Mouse (Mus musculus) liver, embryonic 16.5 days (tissue): ENCODE data around the gene Spp1. TPM values are rescaled to one million over a fixed set of nuclear protein-coding genes. Genes with fewer than 3 reads are reported as not detected.

Experiments used
- ATAC-seq: fragments of 200-750 bp; cut with Nextera tagmentation; 2 replicates; pipeline ENCODE4 v1.8.0; 2017; ENCODE audit warnings: low read depth, mild to moderate bottlenecking, moderate number of reproducible peaks, moderate library complexity
- H3K27ac ChIP-seq: fragments of 300-500 bp; sonication (generic); 2 replicates; pipeline ENCODE4 v1.5.1; 2014; ENCODE audit warnings: mild to moderate bottlenecking, low read length
- H3K27me3 ChIP-seq: fragments of 300-500 bp; sonication (generic); 2 replicates; pipeline ENCODE4 v1.6.1; 2014; ENCODE audit warnings: low read depth, low read length, mixed read lengths; ENCODE audit not compliant: control insufficient read depth, insufficient read depth
- H3K36me3 ChIP-seq: fragments of 300-500 bp; sonication (generic); 2 replicates; pipeline ENCODE4 v1.6.1; 2014; ENCODE audit warnings: mild to moderate bottlenecking; ENCODE audit not compliant: control insufficient read depth, insufficient read depth
- H3K4me1 ChIP-seq: fragments of 300-500 bp; sonication (generic); 2 replicates; pipeline ENCODE4 v1.6.1; 2014; ENCODE audit warnings: low read depth, low read length, mixed read lengths; ENCODE audit not compliant: control insufficient read depth
- H3K4me2 ChIP-seq: fragments of 300-500 bp; sonication (generic); 2 replicates; pipeline ENCODE4 v1.6.1; 2014; ENCODE audit warnings: low read depth, low read length, mixed read lengths
- H3K4me3 ChIP-seq: fragments of 300-500 bp; sonication (generic); 2 replicates; pipeline ENCODE4 v1.5.1; 2014; ENCODE audit warnings: low read depth, mild to moderate bottlenecking, low read length
- H3K9ac ChIP-seq: fragments of 300-500 bp; sonication (generic); 2 replicates; pipeline ENCODE4 v1.6.1; 2014; ENCODE audit warnings: low read depth, low read length
- H3K9me3 ChIP-seq: fragments of 300-500 bp; sonication (generic); replicated peaks from 2 replicates; pipeline ENCODE4 v1.6.1; 2016; ENCODE audit warnings: low read length; ENCODE audit not compliant: control insufficient read depth
- WGBS: fragments of 180-500 bp; shearing (Covaris S2); extraction: QIAGEN DNeasy Blood & Tissue Kit; methylation state at CpG from one replicate; pipeline ENCODE4 v1.1.7; 2014; ENCODE audit not compliant: insufficient replicate concordance; 5-methylcytosine and 5-hydroxymethylcytosine counted together
- polyA plus RNA-seq: library from polyadenylated mRNA; unstranded; fragments of >200 nt; fragmentation: Nextera tagmentation; extraction: Ambion mirVana; gene quantifications from 2 replicates; pipeline ENCODE4 v1.2.1, GENCODE M21; 2015

Spp1 gene
- polyA plus RNA-seq, 1 experiment from 2014 or later = 24.9 TPM

- no peaks in the 10 kb centered on the region for H3K27me3 ChIP-seq
- no peaks in the 10 kb centered on the region for H3K36me3 ChIP-seq
- H3K9me3 ChIP-seq = no peaks in the 10 kb centered on the region
- no peak overlapping the region for H3K27ac ChIP-seq
- H3K9ac ChIP-seq = no peak overlapping the region
- 68% methylated on average over 1 of the region's 1 CpGs for WGBS
- H3K4me3 ChIP-seq = no peak overlapping the region
- no peak for ATAC-seq
- H3K4me1 ChIP-seq = no peaks in the 10 kb centered on the region
- no peak overlapping the region for H3K4me2 ChIP-seq
These were observed 17.2 kb upstream of the Spp1 start for GRCm38 (mm10) chr5:104417721-104418120.

DNA sequence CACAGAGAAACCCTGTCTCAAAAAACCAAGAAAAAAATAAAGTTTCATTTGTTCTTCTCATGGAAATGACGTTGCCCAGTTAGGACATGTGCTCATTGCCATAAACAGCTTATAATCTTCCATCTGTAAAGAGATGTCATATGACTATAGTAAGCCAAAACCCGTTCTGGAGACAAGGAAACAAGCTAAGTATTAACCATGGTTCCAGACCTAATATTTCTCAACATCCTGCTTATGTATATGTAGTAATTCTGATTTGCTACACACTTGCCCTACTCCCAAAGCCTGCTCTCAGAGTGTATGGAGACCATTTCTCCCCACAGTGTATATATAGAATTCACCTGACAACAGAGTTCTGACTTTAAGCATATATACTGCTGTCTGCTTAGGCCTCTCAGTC, 12.9 kb upstream of the Spp1 start:
- Histone ChIP-seq H3K9me3 (no peaks in the 10 kb centered on the region), H3K27ac (no peak overlapping the region), H3K9ac (no peak overlapping the region), H3K36me3 (no peaks in the 10 kb centered on the region), H3K4me1 (no peaks in the 10 kb centered on the region), H3K4me3 (no peak overlapping the region), H3K4me2 (no peak overlapping the region), H3K27me3 (no peaks in the 10 kb centered on the region)
- no peak for ATAC-seq
- WGBS = 30% methylated on average over 2 of the region's 2 CpGs

DNA sequence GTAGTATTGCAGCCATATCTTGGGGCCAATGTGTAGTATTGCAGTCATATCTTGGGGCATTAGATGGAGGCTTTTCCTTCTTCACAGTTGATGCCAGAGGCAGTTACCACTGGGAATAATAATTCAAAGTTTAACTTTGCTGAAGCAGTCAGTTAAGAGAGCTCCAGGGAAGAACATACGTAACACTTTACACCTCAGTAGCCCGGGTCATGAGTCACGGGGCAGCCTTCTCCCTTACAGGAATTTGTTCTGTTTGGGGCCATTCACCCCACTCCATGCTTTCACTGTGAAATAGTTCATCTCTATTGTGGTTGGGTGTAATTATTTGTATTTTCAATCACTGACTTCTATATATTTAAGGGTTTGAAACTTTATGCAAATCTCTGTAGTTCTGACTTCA, 11.1 kb upstream of the Spp1 start:
- H3K9ac ChIP-seq = no peak overlapping the region
- no peak overlapping the region for H3K4me2 ChIP-seq
- H3K4me3 ChIP-seq = no peak overlapping the region
- no peaks in the 10 kb centered on the region for H3K4me1 ChIP-seq
- H3K27ac ChIP-seq = no peak overlapping the region
- H3K9me3 ChIP-seq = no peaks in the 10 kb centered on the region
- H3K27me3 ChIP-seq = no peaks in the 10 kb centered on the region
- H3K36me3 ChIP-seq = no peaks in the 10 kb centered on the region
- ATAC-seq = no peak
- 70% methylated on average over 3 of the region's 3 CpGs for WGBS

- Histone ChIP-seq H3K27ac (no peak overlapping the region), H3K4me1 (no peaks in the 10 kb centered on the region), H3K4me2 (no peak overlapping the region), H3K27me3 (no peaks in the 10 kb centered on the region), H3K4me3 (no peak overlapping the region), H3K36me3 (no peaks in the 10 kb centered on the region), H3K9me3 (no peaks in the 10 kb centered on the region), H3K9ac (no peak overlapping the region)
- ATAC-seq = no peak
- 22% methylated on average over 8 of the region's 8 CpGs for WGBS
These were observed 9.0 kb upstream of the Spp1 start for GRCm38 (mm10) chr5:104425949-104426348.

DNA sequence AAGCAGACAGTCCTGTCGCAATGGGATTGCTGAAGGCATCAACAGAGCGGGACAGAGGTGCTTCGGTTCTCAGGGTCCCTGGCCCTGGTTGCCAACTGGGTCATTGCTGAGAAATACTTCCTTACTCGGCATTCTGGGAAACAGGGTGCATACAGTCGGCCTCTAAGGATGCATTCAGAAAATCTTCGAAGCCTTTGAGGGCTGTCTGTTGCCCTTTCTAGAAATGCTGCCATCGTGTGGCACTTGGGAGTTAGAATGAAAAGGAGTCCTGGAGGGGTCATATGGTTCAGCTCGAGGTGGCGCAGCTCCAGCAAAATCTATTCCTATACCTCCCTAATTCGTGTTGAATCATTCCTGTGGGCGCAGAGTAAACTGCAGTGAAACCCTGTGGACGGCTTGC, 2.0 kb upstream of the Spp1 start:
- ATAC-seq = no peak
- Histone ChIP-seq H3K27ac (no peak overlapping the region), H3K9ac (no peak overlapping the region), H3K9me3 (no peaks in the 10 kb centered on the region), H3K4me1 (no peaks in the 10 kb centered on the region), H3K4me3 (no peak overlapping the region), H3K36me3 (no peaks in the 10 kb centered on the region), H3K4me2 (no peak overlapping the region), H3K27me3 (no peaks in the 10 kb centered on the region)
- WGBS = 30% methylated on average over 12 of the region's 12 CpGs

DNA sequence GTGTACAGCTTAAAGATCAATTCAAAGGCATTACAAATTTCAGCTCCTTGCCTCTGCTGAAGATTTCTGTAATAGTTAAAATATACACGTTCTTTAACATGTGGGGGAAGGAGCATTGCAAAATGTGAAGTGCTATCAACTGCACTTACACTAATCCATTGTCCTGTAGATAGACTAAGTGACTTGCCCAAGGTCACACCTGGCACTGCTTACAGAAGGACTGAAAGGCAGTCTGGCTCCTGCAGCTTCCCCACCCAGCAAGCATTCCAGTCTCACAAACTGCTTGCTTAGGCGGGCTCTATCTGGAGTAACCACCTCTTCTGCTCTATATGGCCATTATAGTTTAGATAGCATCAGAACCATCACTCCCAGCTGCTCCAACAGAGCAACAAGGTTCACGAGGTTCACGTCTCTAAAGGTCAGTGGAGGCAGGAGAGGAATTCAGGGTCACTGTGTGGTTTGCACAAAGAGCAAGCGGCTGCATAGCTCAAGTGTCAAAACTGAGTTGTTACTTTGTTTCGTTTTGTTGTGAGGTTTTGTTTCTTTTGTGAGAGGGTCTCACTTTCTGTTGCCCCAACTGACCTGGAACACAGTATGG, 851 bp upstream of the Spp1 start:
- no peaks in the 10 kb centered on the region for H3K4me1 ChIP-seq
- H3K36me3 ChIP-seq = no peaks in the 10 kb centered on the region
- H3K27ac ChIP-seq = no peak overlapping the region
- H3K9me3 ChIP-seq = no peaks in the 10 kb centered on the region
- no peak for ATAC-seq
- no peak overlapping the region for H3K4me2 ChIP-seq
- no peak overlapping the region for H3K9ac ChIP-seq
- H3K27me3 ChIP-seq = no peaks in the 10 kb centered on the region
- H3K4me3 ChIP-seq = no peak overlapping the region
- WGBS = 22% methylated on average over 6 of the region's 6 CpGs

DNA sequence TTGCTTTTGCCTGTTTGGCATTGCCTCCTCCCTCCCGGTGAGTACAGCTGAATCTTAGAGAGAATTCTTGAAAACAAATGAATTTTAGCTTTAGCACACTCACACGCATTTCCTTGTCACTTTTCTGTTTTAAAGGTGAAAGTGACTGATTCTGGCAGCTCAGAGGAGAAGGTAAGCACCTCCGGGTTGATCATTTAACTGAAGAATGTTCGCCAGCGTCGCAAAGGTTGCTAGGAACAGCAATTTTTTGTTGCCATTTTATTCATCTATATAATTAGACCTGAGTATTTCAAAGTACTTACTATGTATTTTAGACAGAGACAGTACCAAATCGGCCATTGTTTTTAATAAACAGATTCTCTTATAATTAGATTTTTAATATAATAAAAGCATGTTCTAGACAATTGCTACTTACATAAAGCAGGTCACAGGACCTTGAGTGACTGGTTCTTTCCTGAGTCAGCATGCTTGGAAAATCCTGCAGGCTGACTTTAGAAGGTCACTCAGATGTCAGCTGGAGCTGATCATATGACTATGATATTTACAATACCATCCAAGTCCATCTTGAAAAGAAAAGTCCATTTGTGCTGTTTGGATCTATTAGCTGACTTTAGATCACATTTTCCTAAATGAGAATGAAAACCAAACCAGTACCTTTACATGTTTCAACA, 1.6 kb downstream of the Spp1 start:
- WGBS = 61% methylated on average over 7 of the region's 7 CpGs
- Histone ChIP-seq H3K4me3 (no peak overlapping the region), H3K9me3 (no peaks in the 10 kb centered on the region), H3K27me3 (no peaks in the 10 kb centered on the region), H3K27ac (no peak overlapping the region), H3K36me3 (no peaks in the 10 kb centered on the region), H3K4me1 (no peaks in the 10 kb centered on the region), H3K4me2 (no peak overlapping the region), H3K9ac (no peak overlapping the region)
- no peak for ATAC-seq

- H3K4me3 ChIP-seq = no peak overlapping the region
- H3K27ac ChIP-seq = no peak overlapping the region
- no peaks in the 10 kb centered on the region for H3K36me3 ChIP-seq
- H3K9me3 ChIP-seq = no peaks in the 10 kb centered on the region
- H3K4me1 ChIP-seq = no peaks in the 10 kb centered on the region
- ATAC-seq = no peak
- no peak overlapping the region for H3K9ac ChIP-seq
- WGBS = 38% methylated on average over 6 of the region's 6 CpGs
- no peak overlapping the region for H3K4me2 ChIP-seq
- H3K27me3 ChIP-seq = no peaks in the 10 kb centered on the region
These were observed 7.5 kb downstream of the Spp1 start for GRCm38 (mm10) chr5:104442396-104442795.

- Histone ChIP-seq H3K9me3 (no peaks in the 10 kb centered on the region), H3K4me2 (no peak overlapping the region), H3K36me3 (no peaks in the 10 kb centered on the region), H3K4me3 (no peak overlapping the region), H3K9ac (no peak overlapping the region), H3K27ac (no peak overlapping the region), H3K4me1 (no peaks in the 10 kb centered on the region), H3K27me3 (no peaks in the 10 kb centered on the region)
- no peak for ATAC-seq
- WGBS = 52% methylated on average over 1 of the region's 1 CpGs
These were observed 7.9 kb downstream of the Spp1 start for GRCm38 (mm10) chr5:104442850-104443249.
